Mouse (Mus musculus): ENCODE data around the gene Lck. TPM values are rescaled to one million over a fixed set of nuclear protein-coding genes. Genes with fewer than 3 reads are reported as not detected.

Gene Lck
- total RNA-seq, 2 experiments from 2014 or later: 0.32 to 5.0 TPM

- DNase-seq: peak in 1 of 2 experiments; percentile 16
These were observed 64.4 kb downstream of the Lck start for GRCm38 (mm10) chr4:129508834-129509600.

GRCm38 (mm10) chr4:129508237-129508515, 65.3 kb downstream of the Lck start:
- peak in 1 of 2 experiments; percentile 51 for DNase-seq

GRCm38 (mm10) chr4:129507434-129508236, 65.8 kb downstream of the Lck start:
- peak in 1 of 2 experiments; percentile 54 for DNase-seq

- no peak for DNase-seq
These were observed 67.9 kb downstream of the Lck start for GRCm38 (mm10) chr4:129505511-129505910.

GRCm38 (mm10) chr4:129502901-129503444, 70.5 kb downstream of the Lck start:
- DNase-seq: peak in 1 of 2 experiments; percentile 24

GRCm38 (mm10) chr4:129502327-129502888, 71.0 kb downstream of the Lck start:
- no peak for DNase-seq

GRCm38 (mm10) chr4:129500607-129501566, 72.6 kb downstream of the Lck start:
- DNase-seq: peak; percentile 91 to 94

- DNase-seq: no peak
These were observed 73.4 kb downstream of the Lck start for GRCm38 (mm10) chr4:129500017-129500416.

- no peak for DNase-seq
These were observed 74.5 kb downstream of the Lck start for GRCm38 (mm10) chr4:129498941-129499340.

Small RNA genes within 50 kb of the gene (microRNA-seq; reads per million reads assigned to microRNA genes)
- 0 reads per million in 2 experiments for gene Mir8119

Other genes with a start within 250 kb of the Lck start
- 10 to 100 TPM; 74.1 to 78.0 TPM for gene Rbbp4, start 238.3 kb downstream of the Lck start, total RNA-seq (2021)
- gene Zbtb8os, start 237.9 kb downstream of the Lck start, total RNA-seq (2021): 10 to 100 TPM; 22.4 to 30.2 TPM
- 1 to 10 TPM; 2.9 to 3.0 TPM for gene Zbtb8a, start 195.5 kb downstream of the Lck start, total RNA-seq (2021)
- gene Zbtb8b, start 132.8 kb downstream of the Lck start, total RNA-seq (2021): under 1 TPM in 1 of 2 experiments, not detected in 1; 0.69 TPM
- 10 to 100 TPM; 46.7 to 49.1 TPM for gene Bsdc1, start 112.1 kb downstream of the Lck start, total RNA-seq (2021)
- not detected for gene Tssk3, start 82.6 kb downstream of the Lck start, total RNA-seq (2021)
- gene Fam229a, start 82.5 kb downstream of the Lck start, total RNA-seq (2021): under 1 TPM in 1 of 2 experiments, not detected in 1; 0.57 TPM
- gene Marcksl1, start 60.1 kb downstream of the Lck start, total RNA-seq (2021): 1 to 10 TPM; 4.5 to 4.7 TPM
- 10 to 100 TPM; 12.5 to 17.5 TPM for gene Hdac1, start 30.9 kb downstream of the Lck start, total RNA-seq (2021)
- gene Fam167b, start 4.9 kb upstream of the Lck start, total RNA-seq (2021): under 1 TPM in 1 of 2 experiments, not detected in 1; 0.44 TPM
- 100 to 1,000 TPM; 114 to 126 TPM for gene Eif3i, start 27.0 kb upstream of the Lck start, total RNA-seq (2021)
- gene Tmem234, start 27.0 kb upstream of the Lck start, total RNA-seq (2021): 10 to 100 TPM; 40.6 to 45.1 TPM
- gene Dcdc2b, start 40.6 kb upstream of the Lck start, total RNA-seq (2021): under 1 TPM; 0.74 to 0.90 TPM
- 10 to 100 TPM; 16.4 to 18.8 TPM for gene Iqcc, start 45.5 kb upstream of the Lck start, total RNA-seq (2021)
- 10 to 100 TPM; 14.2 to 15.0 TPM for gene Ccdc28b, start 50.3 kb upstream of the Lck start, total RNA-seq (2021)
- gene Txlna, start 67.4 kb upstream of the Lck start, total RNA-seq (2021): 10 to 100 TPM; 22.8 to 24.4 TPM
- gene Kpna6, start 99.1 kb upstream of the Lck start, total RNA-seq (2021): 10 to 100 TPM; 68.5 to 75.2 TPM
- gene Tmem39b, start 123.2 kb upstream of the Lck start, total RNA-seq (2021): 1 to 10 TPM; 4.1 to 4.5 TPM
- gene Khdrbs1, start 168.7 kb upstream of the Lck start, total RNA-seq (2021): 10 to 100 TPM; 34.3 to 38.7 TPM
- 100 to 1,000 TPM; 202 to 222 TPM for gene Ptp4a2, start 237.6 kb upstream of the Lck start, total RNA-seq (2021)

Measured in heart, adult 18-20 months (tissue).